Mouse (Mus musculus): ENCODE data around the gene Insl3. TPM values are rescaled to one million over a fixed set of nuclear protein-coding genes. Genes with fewer than 3 reads are reported as not detected.

Gene Insl3
- total and polyA plus RNA-seq, 2 experiments: 0.74 to 8.2 TPM

- Histone ChIP-seq H3K27me3 (ENCODE audit: control insufficient read depth, insufficient read depth, low read length) (no peaks in the 10 kb centered on the region), H3K79me2 (ENCODE audit: control insufficient read depth, insufficient read depth, low read length) (no peaks in the 10 kb centered on the region), H3K4me3 (ENCODE audit: insufficient read depth, low read depth, low read length) (no peak overlapping the region), H3K9ac (ENCODE audit: low read depth, low read length) (no peak overlapping the region), H3K4me1 (ENCODE audit: control insufficient read depth, insufficient read depth, low read length) (peaks cover 15% of the 10 kb centered on the region), H3K27ac (replicated peaks; ENCODE audit: insufficient read depth, low read depth, low read length) (no peak overlapping the region), H3K36me3 (ENCODE audit: control insufficient read depth, insufficient read depth, low read length) (no peaks in the 10 kb centered on the region)
- TF ChIP-seq POLR2A (IDR thresholded peaks at IDR 0.05; ENCODE audit: extremely low read depth, insufficient read depth, low read length): no peak
- no peak for TF ChIP-seq CTCF (IDR thresholded peaks at IDR 0.05; ENCODE audit: low read depth, low read length)
- no peak for DNase-seq (ENCODE audit: extremely low read depth, low read depth, low spot score)
- WGBS: 85% methylated on average over 2 of the region's 2 CpGs
Observed at GRCm38 (mm10) chr8:71674071-71674470, 14.9 kb upstream of the Insl3 start.

- Histone ChIP-seq H3K36me3 (ENCODE audit: control insufficient read depth, insufficient read depth, low read length) (no peaks in the 10 kb centered on the region), H3K79me2 (ENCODE audit: control insufficient read depth, insufficient read depth, low read length) (no peaks in the 10 kb centered on the region), H3K9ac (ENCODE audit: low read depth, low read length) (peak overlapping the region; percentile 71), H3K4me1 (ENCODE audit: control insufficient read depth, insufficient read depth, low read length) (peaks cover 15% of the 10 kb centered on the region), H3K27me3 (ENCODE audit: control insufficient read depth, insufficient read depth, low read length) (no peaks in the 10 kb centered on the region), H3K4me3 (ENCODE audit: insufficient read depth, low read depth, low read length) (no peak overlapping the region; the same call in 1 of the 2 replicates), H3K27ac (replicated peaks; ENCODE audit: insufficient read depth, low read depth, low read length) (peak overlapping the region; percentile 90)
- DNase-seq (ENCODE audit: extremely low read depth, low read depth, low spot score): no peak
- TF ChIP-seq CTCF (IDR thresholded peaks at IDR 0.05; ENCODE audit: low read depth, low read length) (no peak), POLR2A (IDR thresholded peaks at IDR 0.05; ENCODE audit: extremely low read depth, insufficient read depth, low read length) (no peak)
- WGBS: 62% methylated on average over 9 of the region's 9 CpGs
Observed at GRCm38 (mm10) chr8:71675456-71676019, 13.5 kb upstream of the Insl3 start.

- Histone ChIP-seq H3K36me3 (ENCODE audit: control insufficient read depth, insufficient read depth, low read length) (no peaks in the 10 kb centered on the region), H3K79me2 (ENCODE audit: control insufficient read depth, insufficient read depth, low read length) (no peaks in the 10 kb centered on the region), H3K4me3 (ENCODE audit: insufficient read depth, low read depth, low read length) (peak within 1 kb of the TSS; percentile 98), H3K9ac (ENCODE audit: low read depth, low read length) (peak within 1 kb of the TSS; percentile 99), H3K4me1 (ENCODE audit: control insufficient read depth, insufficient read depth, low read length) (peaks cover 11% of the 10 kb centered on the region), H3K27ac (replicated peaks; ENCODE audit: insufficient read depth, low read depth, low read length) (peak within 1 kb of the TSS; percentile 90), H3K27me3 (ENCODE audit: control insufficient read depth, insufficient read depth, low read length) (no peaks in the 10 kb centered on the region)
- 2% methylated on average over 40 of the region's 40 CpGs for WGBS
- DNase-seq (ENCODE audit: extremely low read depth, low read depth, low spot score): peak; percentile 74
- TF ChIP-seq POLR2A (IDR thresholded peaks at IDR 0.05; ENCODE audit: extremely low read depth, insufficient read depth, low read length) (0 out of 2 replicates have a peak, but pooled peaks have one; percentile 33), CTCF (IDR thresholded peaks at IDR 0.05; ENCODE audit: low read depth, low read length) (no peak)
Observed at GRCm38 (mm10) chr8:71676020-71676741, 12.8 kb upstream of the Insl3 start, which contains the start of gene Jak3. Gene Jak3, plus strand, starts transcription at chr8:71676296.

- Histone ChIP-seq H3K4me1 (ENCODE audit: control insufficient read depth, insufficient read depth, low read length) (peaks cover 9% of the 10 kb centered on the region), H3K27me3 (ENCODE audit: control insufficient read depth, insufficient read depth, low read length) (no peaks in the 10 kb centered on the region), H3K4me3 (ENCODE audit: insufficient read depth, low read depth, low read length) (peak overlapping the region; percentile 98; the same call in 1 of the 2 replicates), H3K27ac (replicated peaks; ENCODE audit: insufficient read depth, low read depth, low read length) (peak overlapping the region; percentile 5; the same call in 1 of the 2 replicates), H3K79me2 (ENCODE audit: control insufficient read depth, insufficient read depth, low read length) (no peaks in the 10 kb centered on the region), H3K36me3 (ENCODE audit: control insufficient read depth, insufficient read depth, low read length) (no peaks in the 10 kb centered on the region), H3K9ac (ENCODE audit: low read depth, low read length) (peak overlapping the region; percentile 99)
- TF ChIP-seq CTCF (IDR thresholded peaks at IDR 0.05; ENCODE audit: low read depth, low read length) (no peak), POLR2A (IDR thresholded peaks at IDR 0.05; ENCODE audit: extremely low read depth, insufficient read depth, low read length) (no peak)
- DNase-seq (ENCODE audit: extremely low read depth, low read depth, low spot score): no peak
- WGBS: 54% methylated on average over 9 of the region's 9 CpGs
Observed at GRCm38 (mm10) chr8:71676803-71677202, 12.2 kb upstream of the Insl3 start.

- no peaks in the 10 kb centered on the region for H3K79me2 ChIP-seq (ENCODE audit: control insufficient read depth, insufficient read depth, low read length)
- H3K9ac ChIP-seq (ENCODE audit: low read depth, low read length): no peak overlapping the region
- no peak for DNase-seq (ENCODE audit: extremely low read depth, low read depth, low spot score)
- H3K4me1 ChIP-seq (ENCODE audit: control insufficient read depth, insufficient read depth, low read length): peaks cover 8% of the 10 kb centered on the region; the same call in 1 of the 2 replicates
- no peaks in the 10 kb centered on the region for H3K27me3 ChIP-seq (ENCODE audit: control insufficient read depth, insufficient read depth, low read length)
- H3K4me3 ChIP-seq (ENCODE audit: insufficient read depth, low read depth, low read length): no peak overlapping the region
- TF ChIP-seq POLR2A (IDR thresholded peaks at IDR 0.05; ENCODE audit: extremely low read depth, insufficient read depth, low read length) (no peak), CTCF (IDR thresholded peaks at IDR 0.05; ENCODE audit: low read depth, low read length) (no peak)
- 0 out of 2 replicates have a peak overlapping the region, but pooled peaks have one; percentile 25 for H3K27ac ChIP-seq (replicated peaks; ENCODE audit: insufficient read depth, low read depth, low read length)
- H3K36me3 ChIP-seq (ENCODE audit: control insufficient read depth, insufficient read depth, low read length): no peaks in the 10 kb centered on the region
Observed at GRCm38 (mm10) chr8:71677555-71677954, 11.5 kb upstream of the Insl3 start.
